Mouse (Mus musculus) liver, embryonic 11.5 days (tissue): ENCODE measurements around the gene Pqlc2. TPM values are rescaled to one million over a fixed set of nuclear protein-coding genes. Genes with fewer than 3 reads are reported as not detected.

Source experiments
- ATAC-seq: fragments of 200-750 bp; cut with Nextera tagmentation; replicated peaks from 2 replicates; pipeline ENCODE4 v1.8.0; 2017; ENCODE audit warnings: moderate number of reproducible peaks, mild to moderate bottlenecking, moderate TSS enrichment, moderate library complexity; ENCODE audit not compliant: low FRiP score
- DNase-seq: peaks from one replicate; pipeline ENCODE4 v3.0.0-alpha.2; 2017; ENCODE audit warnings: low spot score
- H3K27ac ChIP-seq: fragments of 300-500 bp; sonication (generic); 2 replicates; pipeline ENCODE4 v1.5.1; 2014; ENCODE audit warnings: mild to moderate bottlenecking, low read depth, low read length, control low read depth
- H3K27me3 ChIP-seq: fragments of 300-500 bp; sonication (generic); replicated peaks from 2 replicates; pipeline ENCODE4 v1.6.1; 2014; ENCODE audit warnings: low read length, mixed read lengths; ENCODE audit not compliant: control insufficient read depth, insufficient read depth
- H3K36me3 ChIP-seq: fragments of 300-500 bp; sonication (generic); 2 replicates; pipeline ENCODE4 v1.6.1; 2014; ENCODE audit warnings: mild to moderate bottlenecking, low read length, moderate library complexity, mixed read lengths; ENCODE audit not compliant: control insufficient read depth, insufficient read depth
- H3K4me1 ChIP-seq: fragments of 300-500 bp; sonication (generic); replicated peaks from 2 replicates; pipeline ENCODE4 v1.6.1; 2014; ENCODE audit warnings: low read length, mixed read lengths; ENCODE audit not compliant: control insufficient read depth, insufficient read depth
- H3K4me2 ChIP-seq: fragments of 300-500 bp; sonication (generic); 2 replicates; pipeline ENCODE4 v1.6.1; 2014; ENCODE audit warnings: mild to moderate bottlenecking, control low read depth, moderate library complexity
- H3K4me3 ChIP-seq: fragments of 300-500 bp; sonication (generic); 2 replicates; pipeline ENCODE4 v1.5.1; 2014; ENCODE audit warnings: low read depth, low read length, control low read depth
- H3K9ac ChIP-seq: fragments of 300-500 bp; sonication (generic); 2 replicates; pipeline ENCODE4 v1.6.1; 2014; ENCODE audit warnings: low read depth, low read length, control low read depth
- H3K9me3 ChIP-seq: fragments of 300-500 bp; sonication (generic); 2 replicates; pipeline ENCODE4 v1.6.1; 2016; ENCODE audit warnings: low read length, inconsistent platforms, mixed read lengths; ENCODE audit not compliant: control insufficient read depth
- WGBS: fragments of 180-500 bp; shearing (Covaris S2); extraction: QIAGEN DNeasy Blood & Tissue Kit; methylation state at CpG from one replicate; pipeline ENCODE4 v1.1.7; 2014; 5-methylcytosine and 5-hydroxymethylcytosine counted together
- polyA plus RNA-seq: library from polyadenylated mRNA; unstranded; fragments of >200 nt; fragmentation: Nextera tagmentation; extraction: Ambion mirVana; gene quantifications from 2 replicates; pipeline ENCODE4 v1.2.1, GENCODE M21; 2014

The Pqlc2 gene
- polyA plus RNA-seq, 1 experiment from 2014 or later, result 15.5 TPM

GRCm38 (mm10) chr4:139311707-139312106, 1.2 kb upstream of the Pqlc2 start:
- DNase-seq (no peak), ATAC-seq (no peak)
- 24% methylated on average over 14 of the region's 14 CpGs for WGBS
- Histone ChIP-seq H3K27ac (no peak overlapping the region), H3K9me3 (no peaks in the 10 kb centered on the region), H3K4me2 (peak overlapping the region; percentile 100), H3K27me3 (no peaks in the 10 kb centered on the region), H3K36me3 (peaks cover 3% of the 10 kb centered on the region), H3K4me1 (peaks cover 14% of the 10 kb centered on the region), H3K9ac (peak overlapping the region; percentile 94), H3K4me3 (peak overlapping the region; percentile 94)

DNA sequence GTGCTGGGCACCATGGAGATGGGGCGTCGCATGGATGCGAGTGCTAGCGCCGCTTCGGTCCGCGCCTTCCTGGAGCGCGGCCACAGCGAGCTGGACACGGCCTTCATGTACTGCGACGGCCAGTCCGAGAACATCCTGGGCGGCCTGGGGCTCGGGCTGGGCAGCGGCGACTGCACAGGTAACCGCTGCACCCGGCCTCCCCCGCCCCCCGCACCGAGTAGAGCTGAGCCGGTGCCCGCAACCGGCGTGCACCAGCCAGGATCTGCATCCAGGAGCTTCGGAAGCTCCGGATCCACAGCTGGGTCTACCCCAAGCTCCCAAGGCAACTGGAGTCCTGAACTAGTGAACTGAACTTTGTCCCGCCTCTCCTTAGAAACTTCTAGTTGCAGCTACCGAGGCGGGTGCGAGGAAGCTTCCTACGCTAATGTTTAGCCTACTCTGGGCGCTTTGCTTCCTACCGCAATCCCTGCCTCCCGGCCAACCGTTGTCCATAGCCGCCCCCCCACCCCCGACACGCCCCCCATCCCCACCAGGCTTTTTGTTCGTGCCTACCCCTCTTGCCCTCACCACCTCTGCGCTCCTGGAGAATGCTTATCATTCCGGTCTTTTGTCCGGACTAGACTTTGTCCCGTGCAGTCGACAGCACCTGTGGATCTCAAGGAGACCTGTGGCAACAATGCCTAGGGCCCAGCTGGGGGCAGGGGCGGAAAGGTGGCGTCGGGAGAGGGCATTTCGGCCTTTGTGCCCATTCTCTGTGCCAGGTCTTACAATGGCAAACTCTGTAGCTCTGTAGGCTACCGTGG, 592 bp upstream of the Pqlc2 start:
- ATAC-seq, result peak; percentile 50
- Histone ChIP-seq H3K27ac (peak overlapping the region; percentile 75), H3K9ac (peak overlapping the region; percentile 94), H3K27me3 (no peaks in the 10 kb centered on the region), H3K4me2 (peak overlapping the region; percentile 100), H3K9me3 (no peaks in the 10 kb centered on the region), H3K36me3 (peaks cover 3% of the 10 kb centered on the region), H3K4me1 (peaks cover 14% of the 10 kb centered on the region), H3K4me3 (peak overlapping the region; percentile 94)
- no peak for DNase-seq
- under 1% methylated on average over 53 of the region's 53 CpGs for WGBS

DNA sequence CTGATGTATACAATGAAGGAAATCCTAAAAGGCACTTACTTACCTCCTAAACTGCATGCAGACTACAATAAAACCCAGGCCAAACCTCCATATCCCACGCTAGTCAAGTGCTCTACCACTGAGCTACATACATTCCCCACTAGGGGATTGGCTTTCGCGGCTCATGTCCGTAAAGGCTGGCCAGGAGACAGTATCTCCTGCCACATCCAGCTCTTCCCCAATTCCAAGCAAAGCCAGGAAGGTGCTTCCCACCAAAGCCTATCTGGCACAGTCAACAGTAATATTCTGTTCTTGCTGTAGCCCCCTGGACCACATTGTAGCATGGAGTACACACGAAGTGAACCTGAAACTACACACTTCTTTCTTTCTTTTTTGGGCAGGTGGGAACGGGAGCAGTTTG, 857 bp downstream of the Pqlc2 start:
- ATAC-seq, result no peak
- H3K9ac ChIP-seq, result peak overlapping the region; percentile 94
- peak overlapping the region; percentile 5; the same call in 1 of the 2 replicates for H3K27ac ChIP-seq
- H3K4me3 ChIP-seq, result peak overlapping the region; percentile 94
- H3K4me1 ChIP-seq, result peaks cover 14% of the 10 kb centered on the region
- H3K27me3 ChIP-seq, result no peaks in the 10 kb centered on the region
- WGBS, result 25% methylated on average over 6 of the region's 6 CpGs
- H3K36me3 ChIP-seq, result no peaks in the 10 kb centered on the region; the same call in none of the 2 replicates
- DNase-seq, result no peak
- H3K4me2 ChIP-seq, result peak overlapping the region; percentile 100
- no peaks in the 10 kb centered on the region for H3K9me3 ChIP-seq

GRCm38 (mm10) chr4:139307916-139308315, 2.6 kb downstream of the Pqlc2 start:
- ATAC-seq, result no peak
- WGBS, result 42% methylated on average over 5 of the region's 5 CpGs
- no peak overlapping the region for H3K9ac ChIP-seq

DNA sequence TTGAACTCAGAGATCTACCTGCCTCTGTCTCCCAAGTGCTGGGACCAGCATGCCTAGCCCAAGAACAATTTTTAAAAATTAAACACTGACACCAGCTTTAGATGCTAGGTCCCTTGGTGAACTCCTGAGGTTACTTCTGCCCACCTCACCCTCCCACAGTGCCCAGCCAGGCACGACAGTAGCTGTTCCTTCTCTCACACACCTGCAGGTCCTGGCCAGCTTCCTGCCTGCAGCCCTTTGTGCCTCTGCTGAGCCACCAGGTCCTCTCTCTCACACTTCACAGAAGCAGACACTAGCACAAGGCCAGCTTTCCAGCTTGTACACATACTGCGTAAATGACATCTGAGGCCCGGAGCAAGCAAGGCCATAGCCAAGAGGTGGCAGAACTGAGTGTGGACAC, 5.0 kb downstream of the Pqlc2 start:
- Histone ChIP-seq H3K9ac (no peak overlapping the region), H3K27ac (no peak overlapping the region), H3K4me2 (no peak overlapping the region), H3K9me3 (no peaks in the 10 kb centered on the region), H3K4me1 (peaks cover 5% of the 10 kb centered on the region; the same call in 1 of the 2 replicates), H3K4me3 (no peak overlapping the region), H3K36me3 (no peaks in the 10 kb centered on the region), H3K27me3 (no peaks in the 10 kb centered on the region)
- no peak for DNase-seq
- no peak for ATAC-seq
- 90% methylated on average over 3 of the region's 3 CpGs for WGBS

More at GRCm38 (mm10) chr4:139307916-139308315, 2.6 kb downstream of the Pqlc2 start:
- no peaks in the 10 kb centered on the region for H3K9me3 ChIP-seq
- peaks cover 14% of the 10 kb centered on the region for H3K4me1 ChIP-seq
- H3K4me2 ChIP-seq, result no peak overlapping the region
- H3K36me3 ChIP-seq, result no peaks in the 10 kb centered on the region
- no peaks in the 10 kb centered on the region for H3K27me3 ChIP-seq
- no peak for DNase-seq
- no peak overlapping the region for H3K27ac ChIP-seq
- H3K4me3 ChIP-seq, result no peak overlapping the region

- no peak overlapping the region for H3K4me2 ChIP-seq
- H3K4me1 ChIP-seq, result no peaks in the 10 kb centered on the region
- 0 out of 2 replicates have a peak, but pooled peaks cover 2% of the 10 kb centered on the region for H3K36me3 ChIP-seq
- no peaks in the 10 kb centered on the region for H3K9me3 ChIP-seq
- DNase-seq, result no peak
- ATAC-seq, result no peak
- no peak overlapping the region for H3K27ac ChIP-seq
- H3K27me3 ChIP-seq, result no peaks in the 10 kb centered on the region
- WGBS, result 60% methylated on average over 5 of the region's 5 CpGs
- H3K9ac ChIP-seq, result no peak overlapping the region
- no peak overlapping the region for H3K4me3 ChIP-seq
Observed at GRCm38 (mm10) chr4:139302241-139302640, 8.3 kb downstream of the Pqlc2 start.

DNA sequence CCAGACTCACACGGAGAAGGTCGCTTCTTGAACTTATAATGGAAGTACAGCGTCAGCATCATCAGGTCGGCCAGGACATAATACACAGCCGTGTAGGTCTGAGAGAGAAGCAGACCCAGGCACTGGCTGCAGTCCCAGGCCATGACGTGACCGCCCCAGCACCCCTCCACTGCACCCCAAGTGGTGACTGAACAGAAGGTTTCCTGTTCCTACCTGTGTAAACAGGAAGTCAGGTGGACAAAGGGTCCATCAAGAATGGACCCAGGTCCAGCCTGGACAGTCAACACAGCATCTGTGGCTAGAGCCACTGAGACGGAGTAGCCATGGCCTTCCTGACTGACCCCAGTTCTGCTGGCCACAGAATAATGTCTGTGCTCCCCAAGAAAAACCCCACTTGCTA, 8.7 kb downstream of the Pqlc2 start:
- DNase-seq (no peak), ATAC-seq (no peak)
- Histone ChIP-seq H3K36me3 (0 out of 2 replicates have a peak, but pooled peaks cover 2% of the 10 kb centered on the region), H3K9me3 (no peaks in the 10 kb centered on the region), H3K27me3 (no peaks in the 10 kb centered on the region), H3K4me1 (no peaks in the 10 kb centered on the region), H3K4me3 (no peak overlapping the region), H3K4me2 (no peak overlapping the region), H3K9ac (no peak overlapping the region), H3K27ac (no peak overlapping the region)
- 89% methylated on average over 8 of the region's 8 CpGs for WGBS

DNA sequence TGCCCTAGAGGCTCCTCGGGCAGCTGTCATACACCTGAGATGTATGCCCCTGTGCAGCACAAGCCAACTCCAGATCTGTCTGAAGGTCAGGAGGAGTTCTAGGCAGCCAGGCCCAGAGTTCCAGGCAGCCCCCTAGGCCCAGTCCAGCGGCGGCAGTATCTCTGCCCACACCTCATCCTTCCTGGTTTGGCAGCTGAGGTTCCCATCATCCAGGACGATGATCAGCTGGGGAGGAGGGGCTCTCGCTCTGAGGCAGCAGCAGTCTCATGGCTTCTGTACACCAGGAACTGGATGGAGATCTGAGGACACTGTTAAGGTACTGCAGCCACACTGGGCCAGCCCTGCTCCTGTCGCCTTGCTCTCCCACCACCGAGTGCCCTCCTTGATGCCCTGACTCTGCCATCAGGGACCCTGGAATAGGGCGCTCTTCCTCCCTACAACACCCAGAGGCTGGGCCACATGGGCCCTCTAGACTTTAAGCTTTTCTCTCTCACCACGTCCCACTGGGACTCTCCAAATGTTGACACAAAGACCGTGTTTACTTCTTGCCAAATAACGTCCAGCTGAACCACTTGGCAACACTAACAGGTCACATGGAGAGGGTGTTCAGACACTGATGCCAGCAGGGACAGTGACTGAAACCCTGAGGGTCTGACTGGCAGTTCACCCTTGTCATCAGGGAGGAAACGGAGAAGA, 11.7 kb downstream of the Pqlc2 start:
- ATAC-seq (no peak), DNase-seq (no peak)
- Histone ChIP-seq H3K27me3 (no peaks in the 10 kb centered on the region), H3K4me3 (no peak overlapping the region), H3K4me1 (no peaks in the 10 kb centered on the region), H3K36me3 (0 out of 2 replicates have a peak, but pooled peaks cover 2% of the 10 kb centered on the region), H3K9me3 (no peaks in the 10 kb centered on the region), H3K9ac (no peak overlapping the region), H3K27ac (no peak overlapping the region), H3K4me2 (no peak overlapping the region)
- 75% methylated on average over 12 of the region's 12 CpGs for WGBS
